Mouse (Mus musculus) cerebellum, adult 2 months (tissue): Measurements from ENCODE around the gene Fgd2.

Source experiments
- CTCF ChIP-seq: fragments of 200-500 bp; IDR thresholded peaks from 2 replicates; pipeline ENCODE4 v1.5.1; 2011; ENCODE audit warnings: low read depth, mild to moderate bottlenecking, control low read depth, low read length, moderate library complexity, borderline replicate concordance; ENCODE audit not compliant: insufficient read depth
- POLR2A ChIP-seq: fragments of 200-500 bp; IDR thresholded peaks from 2 replicates; pipeline ENCODE4 v1.6.1; 2011; ENCODE audit warnings: low read length, control low read depth, borderline replicate concordance; ENCODE audit not compliant: insufficient read depth

DNA sequence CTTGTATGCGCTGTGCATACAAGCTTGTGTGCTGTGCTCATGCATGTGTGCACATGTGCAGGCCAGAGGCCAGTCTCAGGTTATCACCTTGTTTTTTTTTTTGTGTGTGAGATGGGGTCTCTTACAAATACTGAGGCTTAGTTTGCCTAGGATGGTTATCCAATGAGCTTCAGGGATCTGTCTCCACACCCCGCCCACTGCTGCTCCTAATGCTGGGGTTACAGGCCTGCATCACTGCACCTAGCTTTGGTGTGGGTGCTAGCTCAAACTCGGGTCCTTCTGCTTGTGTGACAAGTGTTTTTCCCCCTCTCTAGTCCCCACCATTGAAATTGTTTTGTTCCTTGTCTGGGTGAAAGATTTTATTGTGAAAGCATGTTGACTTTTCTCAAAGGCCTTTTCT is 30.5 kb upstream of the Fgd2 start:
- TF ChIP-seq POLR2A: no peak
- TF ChIP-seq CTCF: no peak
